Mouse (Mus musculus): ENCODE measurements around the gene Ly6g6c. TPM values are rescaled to one million over a fixed set of nuclear protein-coding genes. Genes with fewer than 3 reads are reported as not detected.
"Not testable (repeated sequence)": the region's sequence is repeated elsewhere in the genome, so short reads cannot be mapped to it uniquely, and the experiment has no call there.

The Ly6g6c gene
- total RNA-seq, 2 experiments from 2014 or later: not detected

- DNase-seq (ENCODE audit: low spot score): no peak
Measured at GRCm38 (mm10) chr17:35031272-35031671, 33.9 kb upstream of the Ly6g6c start.

DNA sequence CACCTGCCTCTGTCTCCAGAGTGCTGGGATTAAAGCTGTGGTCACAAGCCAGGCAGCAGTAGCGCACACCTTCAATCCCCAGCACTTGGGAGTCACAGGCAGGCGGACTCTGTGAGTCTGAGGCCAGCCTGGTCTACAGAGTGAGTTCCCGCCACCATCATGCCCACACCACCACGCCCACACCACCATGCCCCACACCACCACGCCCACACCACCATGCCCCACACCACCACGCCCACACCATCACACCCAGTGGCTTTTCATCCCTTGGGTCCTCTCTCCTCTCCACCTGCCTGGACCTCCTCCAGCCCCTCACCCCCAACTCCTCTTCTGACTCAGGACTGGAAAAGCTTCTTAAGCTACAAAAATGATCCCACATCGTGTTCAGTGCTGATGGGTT, 33.3 kb upstream of the Ly6g6c start:
- no peak for DNase-seq (ENCODE audit: low spot score)

GRCm38 (mm10) chr17:35032323-35032870, 32.8 kb upstream of the Ly6g6c start:
- no peak for DNase-seq (ENCODE audit: low spot score)

- not testable (repeated sequence) for DNase-seq (ENCODE audit: low spot score)
Measured at GRCm38 (mm10) chr17:35033703-35034102, 31.5 kb upstream of the Ly6g6c start.

DNA sequence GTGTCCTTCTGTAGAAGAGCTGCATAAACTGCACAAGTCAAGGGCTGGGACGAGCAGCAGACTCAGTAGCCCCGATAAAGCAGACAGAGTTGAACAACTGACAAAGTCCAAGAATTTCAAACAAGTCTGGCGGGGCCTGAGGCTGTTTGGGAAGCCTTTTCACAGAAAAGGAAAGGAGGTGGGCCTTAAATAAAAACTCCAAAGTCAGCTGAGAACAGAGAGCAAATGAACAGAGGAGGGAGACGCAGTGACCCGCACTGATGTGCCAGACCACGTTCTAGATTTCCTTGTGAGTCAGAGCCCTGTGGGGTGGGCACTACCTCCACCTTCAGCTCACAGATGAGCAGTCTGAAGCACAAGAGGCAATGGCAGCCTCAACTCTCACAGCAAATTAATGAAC, 30.3 kb upstream of the Ly6g6c start:
- no peak for DNase-seq (ENCODE audit: low spot score)

DNA sequence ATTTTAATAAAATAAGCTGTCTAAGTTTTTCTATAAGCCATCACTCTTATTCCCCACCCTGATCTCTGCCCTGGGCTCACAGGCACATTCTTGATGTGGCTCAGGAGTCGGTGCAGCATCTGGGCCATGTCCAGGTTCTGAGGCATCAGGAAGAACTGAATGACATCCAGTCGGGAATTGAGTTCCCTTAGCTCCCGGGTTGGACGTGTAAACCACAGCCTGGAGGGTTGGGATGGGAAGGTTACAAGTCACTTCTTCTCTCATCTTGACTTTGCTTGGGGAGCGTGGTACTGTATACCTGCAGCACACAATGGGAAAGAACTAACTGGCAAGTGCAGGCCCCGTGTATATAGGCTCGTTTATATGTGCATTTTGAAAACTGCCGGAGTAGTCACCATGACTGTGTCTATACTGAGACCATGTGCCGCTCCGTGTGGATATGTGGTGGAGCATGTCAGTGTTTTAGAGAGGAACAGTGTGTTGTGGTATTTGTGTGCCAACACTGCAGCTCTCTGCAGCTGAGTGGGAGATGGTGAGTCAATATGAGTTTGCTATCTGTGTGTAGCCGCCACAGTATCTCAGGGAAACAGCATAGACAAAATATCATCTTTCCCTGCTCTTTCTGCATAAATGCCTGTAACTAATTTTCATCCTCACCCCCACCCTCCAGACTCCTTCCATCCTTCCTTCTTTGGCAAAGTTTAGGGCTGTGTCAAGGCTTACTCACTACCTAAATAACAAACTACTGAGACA, 25.9 kb upstream of the Ly6g6c start:
- no peak for DNase-seq (ENCODE audit: low spot score)

- no peak for DNase-seq (ENCODE audit: low spot score)
Measured at GRCm38 (mm10) chr17:35043794-35044193, 21.4 kb upstream of the Ly6g6c start.

DNA sequence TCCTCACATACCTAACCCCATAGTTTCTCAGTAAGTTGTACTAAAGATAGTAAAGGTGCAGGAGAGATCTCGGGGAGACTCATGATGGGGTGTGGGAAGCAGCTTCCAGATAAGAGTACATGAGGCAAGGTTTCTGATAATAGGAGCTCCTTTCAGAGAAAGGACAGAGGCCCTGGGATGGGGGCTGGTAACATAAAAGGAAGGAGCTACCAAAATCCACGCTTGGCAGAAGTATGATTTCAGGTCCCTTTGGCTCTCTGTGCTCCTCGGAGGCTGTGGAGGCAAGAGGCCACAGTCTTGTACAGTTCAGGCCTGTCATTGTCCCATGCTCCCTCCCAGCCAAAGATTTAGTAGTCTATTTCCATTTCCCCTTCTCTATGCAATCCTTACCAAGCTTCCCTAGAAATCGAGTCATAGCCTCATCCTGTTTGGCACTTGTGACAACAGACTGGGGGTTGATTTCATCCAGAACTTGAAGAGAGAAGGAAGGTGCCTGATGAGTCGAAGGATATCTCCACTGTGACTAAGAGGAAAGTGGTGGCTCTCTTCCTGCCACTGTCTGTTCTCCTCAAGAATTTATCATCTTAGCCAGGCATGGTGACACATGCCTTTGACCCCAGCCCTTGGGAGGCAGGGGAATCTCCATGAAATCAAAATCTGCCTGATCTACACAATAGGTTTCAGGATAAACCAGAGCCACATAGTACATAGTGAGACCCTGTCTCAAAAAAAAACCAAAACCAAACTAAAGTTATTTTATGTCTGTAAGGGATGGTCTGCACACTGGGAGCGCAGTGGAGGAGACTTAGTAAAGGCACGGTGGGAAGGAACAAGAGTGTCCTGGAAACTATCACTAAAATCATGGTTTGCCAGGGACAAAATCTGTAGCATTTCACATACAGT, 20.0 kb upstream of the Ly6g6c start:
- DNase-seq (ENCODE audit: low spot score): no peak

DNA sequence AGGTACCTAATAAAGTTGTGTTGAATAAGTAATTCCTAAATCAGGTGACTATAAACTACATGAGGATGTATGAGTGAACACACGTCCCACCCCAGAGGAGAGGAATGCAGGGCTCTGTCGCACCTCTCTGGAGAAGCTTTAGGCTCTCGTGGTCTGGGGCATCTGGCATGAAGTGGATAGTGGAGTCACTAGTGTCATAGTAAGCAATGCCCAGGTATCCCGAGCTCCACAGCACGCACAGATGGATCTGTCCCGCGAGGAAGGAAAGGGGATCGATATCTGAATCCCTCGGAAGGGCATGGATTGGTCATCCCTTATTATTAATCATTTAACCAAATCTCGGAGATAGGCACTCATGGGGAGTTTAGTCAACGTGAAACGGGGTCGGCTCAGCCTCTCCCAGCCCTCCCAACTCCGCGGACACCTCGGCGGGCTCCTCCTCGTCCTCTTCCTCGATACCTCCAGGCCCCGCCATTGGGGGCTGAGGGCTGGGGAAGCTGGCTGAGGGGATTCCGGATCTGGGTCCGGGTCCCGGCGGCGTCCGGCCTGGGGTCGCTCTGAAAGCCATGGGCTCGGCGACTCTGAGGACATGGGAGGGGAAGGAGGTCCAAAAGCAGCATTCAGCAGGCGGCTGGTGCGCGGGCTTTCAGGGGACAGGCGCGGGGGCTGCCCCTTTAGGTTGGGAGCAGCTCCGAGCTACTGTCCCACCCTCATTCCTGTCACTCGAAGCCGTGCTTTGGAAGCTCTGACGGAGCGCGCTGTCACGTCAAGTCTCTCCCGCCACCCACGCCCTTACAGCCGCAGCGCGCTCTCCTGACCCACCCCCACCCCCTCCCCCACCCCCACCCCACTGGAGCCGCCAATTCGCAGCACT, 19.1 kb upstream of the Ly6g6c start:
- DNase-seq (ENCODE audit: low spot score): no peak

GRCm38 (mm10) chr17:35046681-35047455, 18.3 kb upstream of the Ly6g6c start, which contains the start of gene Msh5:
Msh5 (minus strand) TSS chr17:35046745.
- peak; percentile 96 for DNase-seq (ENCODE audit: low spot score)

- DNase-seq (ENCODE audit: low spot score): no peak
Measured at GRCm38 (mm10) chr17:35047688-35048087, 17.5 kb upstream of the Ly6g6c start.

DNA sequence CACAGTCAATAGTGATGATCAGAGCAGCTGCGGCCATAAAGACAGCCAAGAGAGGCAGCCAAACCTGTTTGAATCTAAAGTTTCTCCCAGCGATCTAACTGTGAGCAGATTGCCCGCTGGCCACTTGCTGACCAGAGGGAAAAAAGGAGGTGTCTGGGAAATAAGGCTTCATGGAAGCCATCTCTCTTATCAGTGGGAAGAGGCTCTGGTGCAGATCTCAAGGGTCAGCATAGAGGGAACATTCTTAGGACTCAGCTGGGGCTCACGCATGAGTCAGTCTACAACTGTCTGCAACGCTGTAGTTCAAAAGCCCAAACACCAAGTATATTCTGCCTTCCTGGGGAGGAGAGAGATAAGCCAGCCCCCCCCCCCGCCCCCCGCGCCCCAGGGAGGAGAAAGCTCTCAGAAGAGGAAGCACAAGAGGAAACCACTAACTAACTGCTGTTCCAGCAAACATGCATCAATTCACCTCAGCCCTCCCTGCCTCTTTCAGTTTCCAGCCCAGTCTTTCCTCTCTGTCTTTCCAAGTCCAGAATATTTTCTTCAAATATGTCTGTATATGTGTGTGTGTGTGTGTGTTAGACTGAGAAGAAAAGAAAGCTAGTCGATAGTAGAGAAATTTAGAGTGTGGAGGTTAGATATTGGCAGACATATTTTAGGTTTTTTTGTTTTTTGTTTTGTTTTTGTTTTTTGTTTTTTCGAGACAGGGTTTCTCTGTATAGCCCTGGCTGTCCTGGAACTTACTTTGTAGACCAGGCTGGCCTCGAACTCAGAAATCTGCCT, 16.8 kb upstream of the Ly6g6c start:
- DNase-seq (ENCODE audit: low spot score): no peak

DNA sequence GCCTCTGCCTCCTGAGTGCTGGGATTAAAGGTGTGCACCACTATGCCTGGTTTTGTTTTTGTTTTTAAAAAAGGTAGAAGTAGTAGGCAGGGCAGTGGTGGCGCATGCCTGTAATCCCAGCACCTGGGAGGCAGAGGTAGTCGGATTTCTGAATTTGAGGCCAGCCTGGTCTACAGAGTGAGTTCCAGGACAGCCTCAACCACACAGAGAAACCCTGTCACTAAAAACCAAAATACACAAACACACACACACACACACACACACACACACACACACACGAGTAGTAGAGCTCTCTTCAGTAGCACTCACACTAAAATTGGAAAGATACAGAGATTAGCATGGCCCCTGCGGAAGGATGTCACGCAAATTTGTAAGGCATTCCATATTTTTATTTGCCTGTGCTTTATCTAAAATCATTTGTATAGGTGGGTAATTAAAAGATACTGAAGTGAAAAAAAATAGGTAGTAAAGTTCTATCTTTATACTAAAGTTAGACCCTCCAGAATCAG, 16.2 kb upstream of the Ly6g6c start:
- no peak for DNase-seq (ENCODE audit: low spot score)

- no peak for DNase-seq (ENCODE audit: low spot score)
Measured at GRCm38 (mm10) chr17:35049561-35050016, 15.6 kb upstream of the Ly6g6c start, which contains the start of gene Clic1. Clic1 (plus strand) TSS chr17:35049966.

GRCm38 (mm10) chr17:35050126-35050750, 14.9 kb upstream of the Ly6g6c start:
- DNase-seq (ENCODE audit: low spot score): peak; percentile 69

- peak; percentile 61 for DNase-seq (ENCODE audit: low spot score)
Measured at GRCm38 (mm10) chr17:35051156-35052086, 13.8 kb upstream of the Ly6g6c start.

GRCm38 (mm10) chr17:35052271-35052798, 12.9 kb upstream of the Ly6g6c start:
- no peak for DNase-seq (ENCODE audit: low spot score)

Data from gastrocnemius, adult 18-20 months (tissue).